Mouse (Mus musculus): ENCODE data around the gene Olfr798.

- TF ChIP-seq CTCF (conservative IDR thresholded peaks at IDR 0.05; ENCODE audit: insufficient read depth, insufficient read length, low read depth, low read length) = no peak
- TF ChIP-seq POLR2A (IDR thresholded peaks at IDR 0.05; ENCODE audit: low read depth, low read length) = no peak
These were observed 29.7 kb upstream of the Olfr798 start, which contains the start of gene Olfr800 for GRCm38 (mm10) chr10:129657394-129657793.
